Mouse (Mus musculus) ES-Bruce4 (cell line): ENCODE measurements around the gene Lrit2.

Experiments
- CTCF ChIP-seq: IDR thresholded peaks from one replicate; pipeline ENCODE4 v1.8.1; 2011; ENCODE audit warnings: low read depth, low read length
- EP300 ChIP-seq: IDR thresholded peaks from 2 replicates; pipeline ENCODE4 v1.6.1; 2011; ENCODE audit warnings: low read depth, low read length; ENCODE audit not compliant: insufficient read depth
- POLR2A ChIP-seq: IDR thresholded peaks from one replicate; pipeline ENCODE4 v1.8.1; 2011; ENCODE audit warnings: low read length; ENCODE audit not compliant: insufficient read depth

DNA sequence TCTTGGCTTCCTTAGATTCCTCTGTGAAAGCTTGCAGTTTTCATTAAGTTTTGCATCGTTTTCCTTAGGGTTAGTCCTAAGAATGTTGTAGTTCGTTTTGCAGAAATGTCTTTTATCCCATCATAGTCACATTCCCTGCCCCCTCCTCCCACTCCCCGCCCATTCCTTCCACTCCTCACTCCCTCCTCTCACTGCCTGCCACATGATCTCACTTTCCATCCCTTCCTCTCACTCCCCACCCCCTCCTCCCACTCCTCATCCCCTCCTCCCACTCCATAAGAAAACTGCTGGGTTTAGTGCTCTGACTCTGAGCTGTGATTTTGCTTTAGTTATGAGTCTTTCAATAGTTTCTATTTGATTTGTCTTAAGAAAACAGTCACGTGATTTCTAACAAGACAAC is 16.0 kb downstream of the Lrit2 start:
- TF ChIP-seq EP300: no peak
- TF ChIP-seq POLR2A: no peak
- TF ChIP-seq CTCF: no peak
